Mouse (Mus musculus) MEL-GATA-1-ER (cell line): ENCODE measurements around the gene Slc38a9.

Experiments used
- DNase-seq: peaks from one replicate; pipeline ENCODE4 v3.0.0-alpha.2; 2012; ENCODE audit warnings: low read depth; ENCODE audit errors: extremely low read depth

Gene Slc38a9

GRCm38 (mm10) chr13:112764556-112764955 lies 104.0 kb downstream of the Slc38a9 start:
- no peak for DNase-seq

- DNase-seq, result peak; percentile 57
Measured at GRCm38 (mm10) chr13:112765654-112766053, 105.1 kb downstream of the Slc38a9 start.

GRCm38 (mm10) chr13:112770528-112771328 lies 110.2 kb downstream of the Slc38a9 start:
- DNase-seq, result no peak

GRCm38 (mm10) chr13:112771447-112772208 lies 111.1 kb downstream of the Slc38a9 start:
- DNase-seq, result no peak

GRCm38 (mm10) chr13:112772252-112772651 lies 111.7 kb downstream of the Slc38a9 start:
- no peak for DNase-seq

GRCm38 (mm10) chr13:112772861-112773260 lies 112.3 kb downstream of the Slc38a9 start:
- DNase-seq, result no peak

- DNase-seq, result no peak
Measured at GRCm38 (mm10) chr13:112773991-112774675, 113.6 kb downstream of the Slc38a9 start.

GRCm38 (mm10) chr13:112775856-112776255 lies 115.3 kb downstream of the Slc38a9 start:
- DNase-seq, result no peak

GRCm38 (mm10) chr13:112778407-112778806 lies 117.9 kb downstream of the Slc38a9 start:
- DNase-seq, result no peak

- DNase-seq, result no peak
Measured at GRCm38 (mm10) chr13:112785305-112785704, 124.8 kb downstream of the Slc38a9 start.

- DNase-seq, result no peak
Measured at GRCm38 (mm10) chr13:112786142-112786541, 125.6 kb downstream of the Slc38a9 start.

- no peak for DNase-seq
Measured at GRCm38 (mm10) chr13:112786942-112787533, 126.5 kb downstream of the Slc38a9 start.
